Mouse (Mus musculus): ENCODE measurements at regions not wholly inside any gene's neighbourhood (a gene's known extent, or its start where the extent isn't known, plus 50 kb on each side); places are given as distances from the start of the nearest gene placed in this dataset.

DNA sequence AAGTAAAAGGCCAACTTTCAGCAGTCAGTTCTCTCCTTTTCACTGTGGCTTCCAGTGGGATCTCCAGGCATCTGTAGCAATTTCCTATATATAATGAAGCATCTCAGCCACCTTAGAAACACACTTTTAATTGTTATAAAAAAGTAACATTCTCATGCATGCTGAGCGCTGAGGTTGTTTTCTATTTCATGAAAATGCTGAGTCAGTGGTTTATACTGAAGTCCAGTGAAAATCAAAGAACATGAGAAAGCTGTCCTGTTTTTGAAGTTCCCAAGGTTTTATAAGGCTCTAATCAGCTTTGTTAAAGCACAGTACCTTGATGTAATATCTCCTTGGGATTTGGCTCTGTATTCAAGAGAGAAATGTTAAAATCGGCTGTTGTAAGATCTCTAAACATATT lies 1367.2 kb downstream of the Gsdmc2 start:
- TF ChIP-seq TBP (IDR thresholded peaks at IDR 0.05; ENCODE audit: low read depth, low read length) (no peak), MAFK (IDR thresholded peaks at IDR 0.05; ENCODE audit: borderline replicate concordance, low read depth, low read length) (peak; percentile 86)

DNA sequence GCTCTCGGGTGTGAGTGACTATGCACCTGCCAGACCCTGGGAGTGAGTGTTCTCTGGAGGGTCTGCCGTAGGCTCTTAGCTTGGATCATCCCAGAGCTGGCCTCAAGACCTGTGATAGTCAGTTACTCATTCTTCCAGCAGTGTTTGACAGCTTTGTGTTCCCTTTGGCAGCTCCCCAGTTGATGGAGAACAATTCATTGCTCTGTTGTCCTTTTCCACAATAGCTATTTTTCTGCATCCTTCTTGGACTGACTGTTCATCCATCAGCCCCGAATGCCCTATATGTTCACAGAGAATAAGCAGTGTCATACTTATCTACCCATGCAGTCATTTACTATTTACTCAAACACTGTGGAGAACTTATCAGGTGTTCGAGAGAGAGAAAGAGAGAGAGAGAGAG lies 1368.5 kb downstream of the Gsdmc2 start:
- H3K27ac ChIP-seq (ENCODE audit: control insufficient read depth, low read depth, low read length) = no peak overlapping the region
- DNase-seq (ENCODE audit: low read depth, low spot score) = no peak
- no peaks in the 10 kb centered on the region for H3K36me3 ChIP-seq (ENCODE audit: control insufficient read depth in 1 of 2, insufficient read depth in 2 of 2, low read length in 2 of 2)
- H3K27me3 ChIP-seq (ENCODE audit: control insufficient read depth in 1 of 2, insufficient read depth in 2 of 2, low read length in 2 of 2) = no peaks in the 10 kb centered on the region; a peak in 1 of 4 replicates
- H3K4me1 ChIP-seq (ENCODE audit: control insufficient read depth in 1 of 2, insufficient read depth in 2 of 2, low read length in 2 of 2) = no peaks in the 10 kb centered on the region
- no peak overlapping the region for H3K4me3 ChIP-seq (ENCODE audit: control insufficient read depth in 1 of 2, insufficient read depth in 1 of 2, low read depth in 2 of 2, low read length in 2 of 2)
- H3K9ac ChIP-seq (ENCODE audit: control insufficient read depth, low read depth, low read length, poor library complexity, severe bottlenecking) = no peak overlapping the region
- H3K9me3 ChIP-seq (replicated peaks; ENCODE audit: insufficient read depth, low read length) = no peaks in the 10 kb centered on the region
- H3K79me2 ChIP-seq (ENCODE audit: control insufficient read depth, insufficient read depth, low read length, poor library complexity) = no peaks in the 10 kb centered on the region
- TF ChIP-seq E2F4 (IDR thresholded peaks at IDR 0.05; ENCODE audit: borderline replicate concordance, low read depth, low read length) = no peak
- no peak for TF ChIP-seq ZMIZ1 (IDR thresholded peaks at IDR 0.05; ENCODE audit: low read depth, low read length)
- no peak for TF ChIP-seq ZNF384 (IDR thresholded peaks at IDR 0.05; ENCODE audit: low read depth, low read length)
- no peak for TF ChIP-seq POLR2AphosphoS2 (IDR thresholded peaks at IDR 0.05; ENCODE audit: low read length)
- no peak for TF ChIP-seq NRF1 (IDR thresholded peaks at IDR 0.05; ENCODE audit: insufficient read depth, low read depth, low read length, poor library complexity, severe bottlenecking)
- no peak for TF ChIP-seq CTCF (IDR thresholded peaks at IDR 0.05 in 2 of 3, conservative IDR thresholded peaks at IDR 0.05 in 1 of 3; ENCODE audit: control insufficient read depth in 1 of 3, insufficient read depth in 1 of 3, low read depth in 2 of 3, low read length in 3 of 3, poor library complexity in 1 of 3, severe bottlenecking in 1 of 3)
- no peak for TF ChIP-seq BHLHE40 (IDR thresholded peaks at IDR 0.05; ENCODE audit: borderline replicate concordance, low read depth, low read length)
- TF ChIP-seq NELFE (IDR thresholded peaks at IDR 0.05; ENCODE audit: low read depth, low read length) = no peak
- TF ChIP-seq USF2 (IDR thresholded peaks at IDR 0.05; ENCODE audit: borderline replicate concordance in 1 of 2, insufficient read depth in 1 of 2, low read depth in 1 of 2, low read length in 2 of 2) = no peak
- no peak for TF ChIP-seq MAFK (IDR thresholded peaks at IDR 0.05; ENCODE audit: borderline replicate concordance, low read depth, low read length)
- no peak for TF ChIP-seq CHD1 (IDR thresholded peaks at IDR 0.05; ENCODE audit: low read depth, low read length)
- no peak for TF ChIP-seq TBP (IDR thresholded peaks at IDR 0.05; ENCODE audit: low read depth, low read length)
- TF ChIP-seq TAL1 (IDR thresholded peaks at IDR 0.05; ENCODE audit: low read length) = no peak
- TF ChIP-seq MXI1 (IDR thresholded peaks at IDR 0.05; ENCODE audit: low read depth, low read length) = no peak
- TF ChIP-seq ELF1 (IDR thresholded peaks at IDR 0.05; ENCODE audit: low read depth, low read length) = no peak
- no peak for TF ChIP-seq EP300 (IDR thresholded peaks at IDR 0.05; ENCODE audit: low read depth in 1 of 2, low read length in 2 of 2)
- TF ChIP-seq ETS1 (IDR thresholded peaks at IDR 0.05; ENCODE audit: low read depth, low read length) = no peak
- no peak for TF ChIP-seq GATA1 (IDR thresholded peaks at IDR 0.05; ENCODE audit: low read depth, low read length)
- no peak for TF ChIP-seq SMC3 (IDR thresholded peaks at IDR 0.05; ENCODE audit: low read depth, low read length)

More for the DNA sequence above, 1367.2 kb downstream of the Gsdmc2 start:
- DNase-seq (ENCODE audit: low read depth, low spot score) = no peak
- Histone ChIP-seq H3K4me1 (ENCODE audit: control insufficient read depth in 1 of 2, insufficient read depth in 2 of 2, low read length in 2 of 2) (no peaks in the 10 kb centered on the region), H3K27ac (ENCODE audit: control insufficient read depth, low read depth, low read length) (no peak overlapping the region), H3K27me3 (ENCODE audit: control insufficient read depth in 1 of 2, insufficient read depth in 2 of 2, low read length in 2 of 2) (no peaks in the 10 kb centered on the region; a peak in 2 of 4 replicates), H3K36me3 (ENCODE audit: control insufficient read depth in 1 of 2, insufficient read depth in 2 of 2, low read length in 2 of 2) (no peaks in the 10 kb centered on the region), H3K9me3 (replicated peaks; ENCODE audit: insufficient read depth, low read length) (no peaks in the 10 kb centered on the region), H3K4me3 (ENCODE audit: control insufficient read depth in 1 of 2, insufficient read depth in 1 of 2, low read depth in 2 of 2, low read length in 2 of 2) (no peak overlapping the region), H3K79me2 (ENCODE audit: control insufficient read depth, insufficient read depth, low read length, poor library complexity) (no peaks in the 10 kb centered on the region), H3K9ac (ENCODE audit: control insufficient read depth, low read depth, low read length, poor library complexity, severe bottlenecking) (no peak overlapping the region)
